Mouse (Mus musculus) G1E (cell line): ENCODE data around the gene Slc22a4.

Experiments used
- CTCF ChIP-seq: IDR thresholded peaks from 2 replicates; pipeline ENCODE4 v1.5.1; 2012; ENCODE audit warnings: low read depth, low read length, inconsistent platforms, mixed read lengths
- GATA1 ChIP-seq: IDR thresholded peaks from 2 replicates; pipeline ENCODE4 v1.6.1; 2012; ENCODE audit warnings: borderline replicate concordance, low read length, inconsistent platforms, mixed read lengths

DNA sequence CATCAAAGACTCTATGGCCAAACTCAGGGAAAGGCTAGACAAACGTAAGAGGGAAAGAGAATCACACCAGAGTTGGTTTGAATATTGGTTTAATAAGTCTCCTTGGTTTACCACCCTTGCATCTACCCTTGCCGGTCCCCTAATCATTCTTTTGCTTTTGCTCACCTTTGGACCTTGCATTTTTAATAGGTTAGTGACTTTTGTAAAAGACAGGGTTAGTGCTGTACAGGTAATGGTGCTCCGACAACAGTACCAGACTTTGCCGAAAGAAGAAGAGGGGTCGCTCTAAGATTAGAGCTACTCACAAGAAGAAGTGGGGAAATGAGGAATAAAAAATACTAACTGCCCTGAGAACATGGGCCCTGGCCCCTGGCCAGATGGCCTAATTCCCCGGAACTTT, 12.8 kb upstream of the Slc22a4 start:
- TF ChIP-seq CTCF (no peak), GATA1 (no peak)
